ENCODE assay signal across 10 mouse cellular contexts in the genomic region with DNA sequence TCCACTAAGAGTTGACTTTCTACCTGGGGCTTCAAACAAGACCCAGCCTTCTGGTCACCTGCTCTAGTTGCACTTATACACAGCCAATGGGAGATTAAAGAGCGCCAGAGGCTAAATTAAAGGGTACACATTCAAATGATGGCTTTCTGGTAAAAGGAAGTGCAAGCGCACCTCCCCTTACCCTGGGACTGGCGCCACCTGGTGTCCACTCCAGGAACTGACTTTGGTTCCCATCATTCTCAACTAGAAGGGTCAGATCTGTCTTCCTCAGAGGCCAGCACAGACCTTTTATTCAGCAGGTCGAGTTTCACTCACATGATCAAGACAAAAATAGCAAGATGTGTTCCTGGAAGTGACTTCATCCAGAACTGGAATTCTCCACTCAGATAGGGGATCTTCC.
DNase-seq lines count a peak whose midpoint lies in the region; ATAC-seq and TF ChIP-seq lines count a peak whose summit lies in the region.
"Had no signal": no experiment of that assay in that cellular context is flagged by ENCODE, and none has a peak within 500 bp of the region (broad histone marks: within the 10 kb centered on the region; RNA-seq: fewer than 3 reads in every experiment).

No protein-coding gene starts in this region.

- intact Hi-C loops in gastrocnemius, adult 2 months (cut with DNase I): loop anchor here (5.0 kb wide), 1 partner anchor 53 kb away; no protein-coding TSS in a partner anchor

- no peak for TF ChIP-seq EP300 in liver, postnatal 0 days (IDR thresholded peaks at IDR 0.05; ENCODE audit: low read depth)

- no peaks in the 10 kb centered on the region for H3K36me3 ChIP-seq in hindbrain, embryonic 11.5 days (ENCODE audit: control insufficient read depth, insufficient read depth, low read length)
- H3K36me3 ChIP-seq in hindbrain, embryonic 14.5 days (replicated peaks; ENCODE audit: control insufficient read depth, insufficient read depth): no peaks in the 10 kb centered on the region
- no peaks in the 10 kb centered on the region for H3K36me3 ChIP-seq in liver, postnatal 0 days (replicated peaks; ENCODE audit: insufficient read depth, low read length)
- H3K36me3 ChIP-seq: embryonic facial prominence, embryonic 12.5 days; liver, embryonic 13.5 days had no signal

- no peak overlapping the region for H3K27ac ChIP-seq in hindbrain, embryonic 11.5 days (ENCODE audit: low read depth, low read length)
- no peak overlapping the region for H3K27ac ChIP-seq in hindbrain, embryonic 14.5 days
- H3K27ac ChIP-seq in gastrocnemius, adult 2 months: no peak overlapping the region
- no peak overlapping the region for H3K27ac ChIP-seq in liver, postnatal 0 days (ENCODE audit: low read depth)
- H3K27ac ChIP-seq: embryonic facial prominence, embryonic 12.5 days; liver, embryonic 13.5 days had no signal

- H3K9ac ChIP-seq in hindbrain, embryonic 11.5 days (ENCODE audit: low read depth, low read length): no peak overlapping the region
- H3K9ac ChIP-seq in hindbrain, embryonic 14.5 days: no peak overlapping the region
- no peak overlapping the region for H3K9ac ChIP-seq in liver, postnatal 0 days (replicated peaks)
- H3K9ac ChIP-seq: embryonic facial prominence, embryonic 12.5 days; liver, embryonic 13.5 days had no signal

- H3K27me3 ChIP-seq in hindbrain, embryonic 11.5 days (ENCODE audit: control insufficient read depth, insufficient read depth, low read length): no peaks in the 10 kb centered on the region
- no peaks in the 10 kb centered on the region for H3K27me3 ChIP-seq in hindbrain, embryonic 14.5 days (ENCODE audit: control insufficient read depth, insufficient read depth, low read length)
- H3K27me3 ChIP-seq in liver, postnatal 0 days (ENCODE audit: insufficient read depth, low read length): no peaks in the 10 kb centered on the region
- H3K27me3 ChIP-seq: embryonic facial prominence, embryonic 12.5 days; liver, embryonic 13.5 days had no signal

- peak; percentile 61 for DNase-seq in hindbrain, embryonic 11.5 days (ENCODE audit: low spot score)
- no peak for DNase-seq in hindbrain, embryonic 14.5 days (ENCODE audit: low spot score)
- peak; percentile 43 to 55 for DNase-seq in CD8-positive naive resting alpha-beta T cell, adult 2 months (ENCODE audit: low read depth in 2 of 2, low spot score in 2 of 2)
- DNase-seq in adrenal gland, postnatal 10 days: peak; percentile 77
- DNase-seq in gastrocnemius, adult 2 months: peak; percentile 70
- DNase-seq in liver, postnatal 0 days: peak; percentile 72
- DNase-seq in spleen, adult 12 weeks (ENCODE audit: low spot score): peak; percentile 32
- DNase-seq: liver, embryonic 13.5 days had no signal

- H3K9me3 ChIP-seq in hindbrain, embryonic 11.5 days (ENCODE audit: control insufficient read depth, low read length): no peaks in the 10 kb centered on the region
- peaks cover 6% of the 10 kb centered on the region; the same call in 1 of the 2 replicates for H3K9me3 ChIP-seq in hindbrain, embryonic 14.5 days (ENCODE audit: control insufficient read depth, low read length)
- no peaks in the 10 kb centered on the region for H3K9me3 ChIP-seq in liver, postnatal 0 days (ENCODE audit: low read length)
- H3K9me3 ChIP-seq: embryonic facial prominence, embryonic 12.5 days had no signal

- H3K4me3 ChIP-seq in hindbrain, embryonic 11.5 days (ENCODE audit: low read depth, low read length): no peak overlapping the region
- no peak overlapping the region for H3K4me3 ChIP-seq in hindbrain, embryonic 14.5 days (replicated peaks; ENCODE audit: low read length)
- H3K4me3 ChIP-seq in gastrocnemius, adult 2 months: no peak overlapping the region
- H3K4me3 ChIP-seq in liver, postnatal 0 days (ENCODE audit: low read depth, low read length): no peak overlapping the region
- H3K4me3 ChIP-seq: embryonic facial prominence, embryonic 12.5 days; liver, embryonic 13.5 days had no signal

- H3K4me2 ChIP-seq in hindbrain, embryonic 11.5 days (replicated peaks; ENCODE audit: low read depth, low read length): no peak overlapping the region
- H3K4me2 ChIP-seq in hindbrain, embryonic 14.5 days (replicated peaks): no peak overlapping the region
- no peak overlapping the region for H3K4me2 ChIP-seq in liver, postnatal 0 days (ENCODE audit: low read depth, low read length)
- H3K4me2 ChIP-seq: embryonic facial prominence, embryonic 12.5 days; liver, embryonic 13.5 days had no signal

- TF ChIP-seq CTCF in gastrocnemius, adult 2 months (IDR thresholded peaks at IDR 0.05): peak; percentile 85
- peak; percentile 83 for TF ChIP-seq CTCF in liver, postnatal 0 days (IDR thresholded peaks at IDR 0.05; ENCODE audit: low read depth)

- whole genome bisulfite sequencing in hindbrain, embryonic 11.5 days: 46% methylated on average over 4 of the region's 4 CpGs
- WGBS in hindbrain, embryonic 14.5 days: 47% methylated on average over 4 of the region's 4 CpGs
- WGBS in liver, postnatal 0 days (ENCODE audit: insufficient replicate concordance): 37% methylated on average over 4 of the region's 4 CpGs

- ATAC-seq in hindbrain, embryonic 11.5 days (ENCODE audit: low FRiP score): no peak
- no peak for ATAC-seq in hindbrain, embryonic 14.5 days (ENCODE audit: low FRiP score)
- ATAC-seq in liver, postnatal 0 days: no peak
- no peak for ATAC-seq in inflammation-experienced regulatory T-cells, adult 6 months

- H3K4me1 ChIP-seq in hindbrain, embryonic 11.5 days (replicated peaks; ENCODE audit: control insufficient read depth, insufficient read depth, low read length): no peaks in the 10 kb centered on the region
- peaks cover 13% of the 10 kb centered on the region; the same call in 1 of the 2 replicates for H3K4me1 ChIP-seq in hindbrain, embryonic 14.5 days (replicated peaks; ENCODE audit: control insufficient read depth, insufficient read depth, low read length)
- no peaks in the 10 kb centered on the region for H3K4me1 ChIP-seq in liver, postnatal 0 days (ENCODE audit: insufficient read depth)
- H3K4me1 ChIP-seq: embryonic facial prominence, embryonic 12.5 days; liver, embryonic 13.5 days had no signal
